Mouse (Mus musculus): Measurements from ENCODE around the gene Tnik. TPM values are rescaled to one million over a fixed set of nuclear protein-coding genes. Genes with fewer than 3 reads are reported as not detected.

Gene Tnik
- total and polyA plus RNA-seq, 2 experiments from 2014 or later: 61.7 to 105 TPM

DNA sequence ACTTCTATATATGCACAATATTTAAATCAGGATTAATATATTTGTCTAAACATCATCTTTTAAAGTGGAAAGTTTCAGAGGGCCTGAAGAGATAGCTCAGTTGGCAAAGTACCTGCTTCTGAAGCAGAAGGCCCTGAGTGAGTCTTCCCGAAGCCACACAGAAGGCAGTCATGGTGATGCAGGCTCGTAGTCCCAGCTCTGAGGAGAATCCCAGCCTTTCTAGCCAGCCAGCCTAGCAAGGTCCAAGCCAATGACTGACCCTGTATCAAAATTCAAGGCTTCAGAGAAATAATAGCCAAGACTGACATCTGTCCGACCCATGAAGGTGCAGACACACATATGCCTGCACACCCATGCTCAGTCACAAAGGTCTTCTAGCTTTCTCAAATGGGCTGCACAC, 279.9 kb downstream of the Tnik start:
- WGBS: 92% methylated on average over 3 of the region's 3 CpGs
- TF ChIP-seq CTCF (IDR thresholded peaks at IDR 0.05; ENCODE audit: low read depth): no peak

DNA sequence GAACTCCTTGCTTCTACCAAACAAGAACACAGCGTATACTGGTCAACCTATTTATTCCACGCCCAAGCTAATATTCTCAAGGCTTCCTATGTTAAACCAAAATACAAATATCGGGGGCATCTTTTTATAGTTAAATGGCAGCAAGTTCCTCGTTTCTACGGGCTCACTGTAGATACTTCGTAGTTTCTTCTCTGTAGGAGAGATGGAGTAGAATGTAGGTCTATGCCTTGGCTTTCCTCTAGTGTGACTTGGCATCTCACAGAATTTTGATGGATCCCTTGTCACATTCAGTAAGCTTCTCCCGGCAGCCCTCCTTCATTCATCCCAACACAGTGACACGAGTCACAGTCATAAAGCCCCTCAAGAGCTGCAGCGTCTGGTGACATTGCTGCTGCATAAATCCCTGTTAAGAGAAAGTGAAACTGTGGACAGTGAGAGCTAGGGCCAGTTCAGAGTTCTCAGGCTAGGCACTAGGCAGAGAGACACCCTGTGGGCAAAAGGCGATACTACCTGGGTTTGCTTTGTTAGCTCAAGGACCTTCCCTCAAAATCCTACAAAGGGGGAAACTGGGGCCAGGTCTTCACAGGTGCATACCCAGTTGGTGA, 280.5 kb downstream of the Tnik start:
- no peak overlapping the region for H3K4me3 ChIP-seq (ENCODE audit: low read length)
- DNase-seq (ENCODE audit: low spot score): peak; percentile 62
- no peaks in the 10 kb centered on the region for H3K4me1 ChIP-seq (ENCODE audit: insufficient read depth, low read length)
- peak; percentile 71 for TF ChIP-seq CTCF (IDR thresholded peaks at IDR 0.05; ENCODE audit: low read depth)
- no peak overlapping the region for H3K9ac ChIP-seq (replicated peaks; ENCODE audit: low read length)
- no peaks in the 10 kb centered on the region for H3K9me3 ChIP-seq (ENCODE audit: low read length)
- H3K27me3 ChIP-seq (ENCODE audit: insufficient read depth, low read length): no peaks in the 10 kb centered on the region
- no peak overlapping the region for H3K27ac ChIP-seq
- H3K36me3 ChIP-seq (ENCODE audit: insufficient read depth, low read length): peaks cover 7% of the 10 kb centered on the region
- 72% methylated on average over 10 of the region's 10 CpGs for WGBS
- no peak overlapping the region for H3K4me2 ChIP-seq (ENCODE audit: low read depth, low read length)
- peak; percentile 65 for ATAC-seq

More for the DNA sequence above, 279.9 kb downstream of the Tnik start:
- Histone ChIP-seq H3K36me3 (ENCODE audit: insufficient read depth, low read length) (peaks cover 7% of the 10 kb centered on the region), H3K9ac (replicated peaks; ENCODE audit: low read length) (no peak overlapping the region), H3K4me1 (ENCODE audit: insufficient read depth, low read length) (no peaks in the 10 kb centered on the region), H3K4me2 (ENCODE audit: low read depth, low read length) (no peak overlapping the region), H3K27me3 (ENCODE audit: insufficient read depth, low read length) (no peaks in the 10 kb centered on the region), H3K9me3 (ENCODE audit: low read length) (no peaks in the 10 kb centered on the region), H3K27ac (no peak overlapping the region), H3K4me3 (ENCODE audit: low read length) (no peak overlapping the region)
- ATAC-seq: no peak
- DNase-seq (ENCODE audit: low spot score): no peak

DNA sequence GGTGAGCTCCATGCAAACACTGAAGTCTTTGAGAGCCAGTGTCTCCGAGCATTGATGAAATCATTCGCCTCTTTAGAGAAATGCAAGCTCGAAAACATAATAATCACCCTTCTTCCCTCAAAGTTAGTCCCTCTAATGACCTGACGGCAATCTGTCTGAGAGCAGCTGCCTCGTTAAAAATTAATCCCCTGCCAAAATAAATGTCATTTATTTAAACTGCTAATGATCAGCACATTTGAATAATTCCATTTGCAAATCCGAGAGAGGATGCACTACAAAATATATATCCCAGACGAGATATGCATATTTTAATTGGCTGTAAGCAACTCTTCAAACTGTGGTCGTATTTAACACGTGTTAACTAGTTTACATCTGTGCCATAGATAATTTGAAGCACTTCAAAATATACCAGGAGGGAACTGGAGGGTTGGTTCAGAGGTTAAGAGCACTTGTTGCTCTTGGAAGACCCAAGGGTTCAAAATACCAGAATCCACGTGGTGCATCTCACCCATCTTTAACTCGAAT, 281.4 kb downstream of the Tnik start:
- Histone ChIP-seq H3K4me2 (ENCODE audit: low read depth, low read length) (no peak overlapping the region), H3K27ac (no peak overlapping the region), H3K4me3 (ENCODE audit: low read length) (no peak overlapping the region), H3K27me3 (ENCODE audit: insufficient read depth, low read length) (no peaks in the 10 kb centered on the region), H3K36me3 (ENCODE audit: insufficient read depth, low read length) (peaks cover 7% of the 10 kb centered on the region), H3K9ac (replicated peaks; ENCODE audit: low read length) (no peak overlapping the region), H3K9me3 (ENCODE audit: low read length) (no peaks in the 10 kb centered on the region), H3K4me1 (ENCODE audit: insufficient read depth, low read length) (no peaks in the 10 kb centered on the region)
- WGBS: 60% methylated on average over 11 of the region's 11 CpGs
- TF ChIP-seq CTCF (IDR thresholded peaks at IDR 0.05; ENCODE audit: low read depth): no peak
- no peak for DNase-seq (ENCODE audit: low spot score)
- ATAC-seq: no peak

DNA sequence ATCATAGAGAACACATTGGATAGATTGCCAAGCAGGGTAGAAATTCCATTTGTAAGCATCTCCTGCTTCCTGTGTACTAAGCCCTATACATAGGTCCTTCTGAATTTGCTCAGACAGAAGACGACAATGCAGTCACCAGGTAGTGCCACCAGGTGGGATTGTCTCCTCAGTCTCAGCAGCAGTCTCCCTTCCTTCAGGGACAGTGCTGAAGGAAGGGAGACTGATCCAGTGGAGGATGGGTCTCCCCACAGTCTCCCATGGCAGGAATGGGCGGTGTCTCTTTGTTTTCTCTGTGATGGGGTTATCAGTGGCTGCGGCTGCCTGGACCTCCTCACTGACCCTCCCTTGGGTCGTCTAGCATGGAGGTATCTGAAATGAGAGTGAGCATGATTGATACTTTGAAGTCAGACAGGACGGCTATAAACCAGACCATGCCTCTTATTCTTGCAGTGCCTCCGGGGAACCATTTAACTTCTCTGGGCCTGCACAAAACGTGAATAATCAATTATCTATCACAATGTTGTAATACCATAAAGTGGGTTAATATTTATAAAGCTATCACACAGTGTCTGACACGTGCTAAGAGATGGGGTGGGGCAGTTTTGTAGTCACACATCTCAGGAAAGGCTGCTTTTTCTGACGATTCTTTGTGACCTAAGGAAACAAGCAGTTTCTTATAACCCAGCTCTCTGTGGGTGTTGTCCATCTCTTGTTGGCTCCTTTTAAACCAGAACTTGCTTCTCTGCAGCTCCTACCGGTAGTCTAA, 285.1 kb downstream of the Tnik start:
- 47% methylated on average over 10 of the region's 10 CpGs for WGBS
- Histone ChIP-seq H3K27me3 (ENCODE audit: insufficient read depth, low read length) (no peaks in the 10 kb centered on the region), H3K4me1 (ENCODE audit: insufficient read depth, low read length) (peaks cover 11% of the 10 kb centered on the region; the same call in 1 of the 2 replicates), H3K4me3 (ENCODE audit: low read length) (no peak overlapping the region), H3K36me3 (ENCODE audit: insufficient read depth, low read length) (no peaks in the 10 kb centered on the region; the same call in 1 of the 2 replicates), H3K27ac (no peak overlapping the region), H3K9ac (replicated peaks; ENCODE audit: low read length) (no peak overlapping the region), H3K4me2 (ENCODE audit: low read depth, low read length) (no peak overlapping the region), H3K9me3 (ENCODE audit: low read length) (no peaks in the 10 kb centered on the region)
- TF ChIP-seq CTCF (IDR thresholded peaks at IDR 0.05; ENCODE audit: low read depth): 0 out of 2 replicates have a peak, but pooled peaks have one; percentile 6
- DNase-seq (ENCODE audit: low spot score): no peak
- ATAC-seq: no peak

DNA sequence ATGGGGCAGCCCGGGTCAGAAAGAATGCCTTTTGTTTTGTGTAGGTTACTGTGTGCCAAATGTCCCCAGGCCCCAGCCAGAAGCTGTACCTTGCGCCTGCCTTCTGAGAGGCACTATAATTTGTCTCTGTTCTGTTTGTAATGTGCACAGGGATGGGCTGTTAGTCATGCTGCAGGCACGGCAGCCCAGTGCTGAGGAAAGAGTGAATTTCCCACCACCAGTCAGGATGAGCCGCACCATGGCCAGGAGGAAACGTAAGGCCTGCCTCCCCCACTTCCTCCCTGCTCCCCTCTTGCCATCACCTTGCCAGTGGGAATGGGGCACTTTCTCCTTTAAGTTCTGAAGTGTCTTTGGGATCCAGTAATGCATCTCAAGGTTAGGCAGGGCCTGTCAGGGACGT, 286.4 kb downstream of the Tnik start:
- DNase-seq (ENCODE audit: low spot score): no peak
- H3K4me1 ChIP-seq (ENCODE audit: insufficient read depth, low read length): peaks cover 11% of the 10 kb centered on the region; the same call in 1 of the 2 replicates
- no peak overlapping the region for H3K4me2 ChIP-seq (ENCODE audit: low read depth, low read length)
- H3K9me3 ChIP-seq (ENCODE audit: low read length): no peaks in the 10 kb centered on the region
- ATAC-seq: no peak
- no peak overlapping the region for H3K4me3 ChIP-seq (ENCODE audit: low read length)
- H3K27ac ChIP-seq: peak overlapping the region; percentile 21; the same call in 1 of the 2 replicates
- H3K9ac ChIP-seq (replicated peaks; ENCODE audit: low read length): no peak overlapping the region
- no peaks in the 10 kb centered on the region for H3K27me3 ChIP-seq (ENCODE audit: insufficient read depth, low read length)
- H3K36me3 ChIP-seq (ENCODE audit: insufficient read depth, low read length): no peaks in the 10 kb centered on the region; the same call in 1 of the 2 replicates
- no peak for TF ChIP-seq CTCF (IDR thresholded peaks at IDR 0.05; ENCODE audit: low read depth)
- 31% methylated on average over 6 of the region's 6 CpGs for whole genome bisulfite sequencing

DNA sequence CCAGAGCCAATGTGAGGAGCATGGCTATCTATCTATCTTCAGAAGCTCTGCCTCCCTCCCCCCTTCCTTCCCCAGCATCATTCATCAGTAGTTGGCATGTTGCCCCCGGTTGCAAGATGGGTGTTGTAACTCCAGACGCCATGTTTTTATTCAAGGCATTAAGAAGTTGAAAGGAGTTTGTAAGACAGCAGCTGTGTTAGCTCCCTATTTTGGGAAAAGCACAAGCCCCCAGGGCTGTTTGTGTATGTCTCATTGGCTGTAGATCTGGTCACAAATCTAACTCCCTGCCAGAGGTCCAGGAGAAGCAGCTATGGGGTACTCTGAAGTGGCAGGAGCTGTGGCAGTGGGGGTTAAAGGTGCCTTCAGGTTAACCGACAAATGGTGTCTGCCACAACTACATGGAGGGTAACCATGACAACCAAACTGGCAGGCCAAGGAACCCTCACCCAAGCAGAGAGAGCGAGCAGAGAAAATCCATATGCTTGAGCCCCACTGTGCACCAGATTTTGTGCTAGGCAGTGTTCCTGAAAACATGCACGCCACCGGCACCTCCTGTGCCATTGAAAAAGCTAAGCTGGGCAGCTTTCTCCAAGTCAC, 287.6 kb downstream of the Tnik start:
- Histone ChIP-seq H3K9ac (replicated peaks; ENCODE audit: low read length) (no peak overlapping the region), H3K9me3 (ENCODE audit: low read length) (no peaks in the 10 kb centered on the region), H3K27me3 (ENCODE audit: insufficient read depth, low read length) (no peaks in the 10 kb centered on the region), H3K4me1 (ENCODE audit: insufficient read depth, low read length) (peaks cover 18% of the 10 kb centered on the region), H3K4me2 (ENCODE audit: low read depth, low read length) (no peak overlapping the region), H3K27ac (peak overlapping the region; percentile 65), H3K36me3 (ENCODE audit: insufficient read depth, low read length) (no peaks in the 10 kb centered on the region), H3K4me3 (ENCODE audit: low read length) (no peak overlapping the region)
- peak; percentile 30; the same call in 1 of the 2 replicates for ATAC-seq
- 25% methylated on average over 6 of the region's 6 CpGs for WGBS
- DNase-seq (ENCODE audit: low spot score): peak; percentile 71
- TF ChIP-seq CTCF (IDR thresholded peaks at IDR 0.05; ENCODE audit: low read depth): no peak
